Mouse (Mus musculus) gastrocnemius, adult 8-10 months (tissue): ENCODE results near the gene Aloxe3. TPM values are rescaled to one million over a fixed set of nuclear protein-coding genes. Genes with fewer than 3 reads are reported as not detected.

ENCODE experiments used
- DNase-seq, 2 experiments: peaks; one replicate each; pipeline ENCODE4 v3.0.0; 2022; ENCODE audit warnings: low spot score in 2 of 2
- total RNA-seq, 4 experiments: library from RNA; stranded (reverse); gene quantifications; 2 replicates each; pipeline ENCODE4 v1.2.4; 2022

Gene Aloxe3
- total RNA-seq, 4 experiments from 2014 or later: 0.21 TPM; not detected in 3

DNA sequence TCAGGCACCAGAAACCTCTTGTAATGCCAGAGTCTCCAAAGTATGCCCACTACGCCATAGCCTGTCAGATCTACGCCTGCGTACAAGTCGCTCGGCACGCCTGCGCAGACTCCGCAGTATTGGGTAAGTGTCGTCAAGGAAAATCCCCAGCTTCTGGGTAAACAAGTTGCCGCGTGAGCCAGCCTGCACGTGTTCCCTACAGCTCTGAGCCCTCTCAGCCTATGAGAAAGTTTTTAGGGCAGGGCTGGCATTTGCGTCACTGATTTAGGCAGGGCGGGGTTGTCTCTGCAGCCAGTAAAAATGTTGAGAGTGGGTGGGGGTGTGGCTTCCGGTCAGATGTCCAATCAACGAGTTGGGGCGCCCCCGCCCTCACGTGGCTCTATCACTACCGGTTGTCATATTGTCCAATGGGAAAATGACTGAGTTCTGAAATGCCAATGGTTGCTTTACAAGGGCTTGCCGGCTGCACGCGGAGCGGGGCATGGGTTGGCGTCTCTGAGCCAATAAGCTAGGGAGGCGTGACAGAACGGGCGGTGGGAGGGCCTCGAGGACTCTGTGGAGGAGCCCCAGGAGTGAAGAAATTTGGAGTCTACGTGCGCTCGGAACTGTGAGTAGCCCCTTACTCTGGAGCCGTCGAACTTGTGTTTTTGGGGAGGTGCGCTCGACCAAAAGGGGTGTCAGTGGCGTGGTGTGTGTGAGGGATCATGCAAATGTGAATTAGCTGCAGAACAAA is 30.8 kb upstream of the Aloxe3 start, which contains the start of gene Per1:
Gene Per1, plus strand, starts transcription at position 521 of the 733 bp plus-strand sequence.
- DNase-seq: peak; percentile 100

DNA sequence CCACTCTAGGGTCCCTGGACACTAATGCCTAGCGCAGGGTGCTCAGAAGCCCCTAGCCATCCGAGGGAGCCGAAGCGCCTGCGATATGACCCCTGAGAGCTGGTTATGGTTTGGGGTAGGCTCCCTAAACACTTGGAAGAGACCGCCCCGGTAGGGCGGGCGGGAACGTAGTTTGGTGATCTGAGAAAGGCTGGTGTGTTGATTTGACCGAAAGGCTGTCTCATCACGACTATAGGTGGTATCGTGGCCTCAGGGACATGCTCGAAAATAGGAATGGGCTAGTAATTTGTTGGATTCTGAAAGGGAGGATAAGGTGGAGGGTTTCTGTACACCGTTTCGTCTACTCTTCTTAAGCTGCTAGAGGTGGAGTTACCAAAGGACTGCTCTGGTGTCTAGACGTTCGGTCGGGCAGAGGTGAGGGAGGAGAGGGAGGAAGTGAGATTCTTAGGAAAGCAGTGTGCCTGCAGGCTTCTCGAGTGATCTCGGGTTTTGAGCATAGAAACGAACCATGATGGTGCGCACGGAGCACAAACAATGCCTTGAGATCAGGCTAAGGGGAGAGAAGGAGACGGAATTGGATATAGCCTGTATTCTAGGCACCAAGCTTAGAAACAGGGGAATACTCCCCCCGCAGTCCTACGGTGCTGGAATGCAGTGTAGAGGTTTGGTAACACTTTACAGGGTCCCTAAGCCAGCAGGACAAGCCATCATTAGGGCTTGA is 30.0 kb upstream of the Aloxe3 start:
- no peak for DNase-seq

DNA sequence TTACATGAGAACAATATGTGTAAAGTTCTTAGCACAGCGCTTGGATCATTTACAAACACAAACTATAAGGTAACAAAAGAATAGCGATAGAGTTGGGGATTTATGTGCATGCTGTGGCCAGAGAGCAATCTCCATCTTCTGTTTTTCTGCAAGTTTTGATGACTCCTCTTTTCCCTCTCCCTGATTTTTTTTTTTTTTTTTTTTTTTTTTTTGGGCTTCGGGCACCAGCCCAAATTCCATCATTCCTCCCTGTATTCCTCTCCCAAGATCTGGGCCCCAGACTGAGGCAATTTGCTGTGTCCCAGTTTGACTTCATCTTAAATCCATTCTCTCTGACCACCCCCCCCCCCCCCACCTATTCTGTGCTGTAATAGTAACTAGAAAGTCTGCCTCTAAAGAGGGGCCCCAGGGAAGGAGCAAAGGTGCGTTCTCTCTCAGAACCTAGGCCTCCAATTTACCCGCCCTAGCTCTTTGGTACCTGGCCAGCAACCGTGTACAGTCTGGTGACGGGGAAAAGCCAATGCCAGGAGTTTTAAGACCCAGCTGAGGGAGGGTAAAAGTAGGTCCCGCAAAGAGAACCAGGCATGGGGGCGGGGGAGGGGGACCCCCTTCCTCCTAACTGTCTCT is 29.2 kb upstream of the Aloxe3 start:
- no peak for DNase-seq

DNA sequence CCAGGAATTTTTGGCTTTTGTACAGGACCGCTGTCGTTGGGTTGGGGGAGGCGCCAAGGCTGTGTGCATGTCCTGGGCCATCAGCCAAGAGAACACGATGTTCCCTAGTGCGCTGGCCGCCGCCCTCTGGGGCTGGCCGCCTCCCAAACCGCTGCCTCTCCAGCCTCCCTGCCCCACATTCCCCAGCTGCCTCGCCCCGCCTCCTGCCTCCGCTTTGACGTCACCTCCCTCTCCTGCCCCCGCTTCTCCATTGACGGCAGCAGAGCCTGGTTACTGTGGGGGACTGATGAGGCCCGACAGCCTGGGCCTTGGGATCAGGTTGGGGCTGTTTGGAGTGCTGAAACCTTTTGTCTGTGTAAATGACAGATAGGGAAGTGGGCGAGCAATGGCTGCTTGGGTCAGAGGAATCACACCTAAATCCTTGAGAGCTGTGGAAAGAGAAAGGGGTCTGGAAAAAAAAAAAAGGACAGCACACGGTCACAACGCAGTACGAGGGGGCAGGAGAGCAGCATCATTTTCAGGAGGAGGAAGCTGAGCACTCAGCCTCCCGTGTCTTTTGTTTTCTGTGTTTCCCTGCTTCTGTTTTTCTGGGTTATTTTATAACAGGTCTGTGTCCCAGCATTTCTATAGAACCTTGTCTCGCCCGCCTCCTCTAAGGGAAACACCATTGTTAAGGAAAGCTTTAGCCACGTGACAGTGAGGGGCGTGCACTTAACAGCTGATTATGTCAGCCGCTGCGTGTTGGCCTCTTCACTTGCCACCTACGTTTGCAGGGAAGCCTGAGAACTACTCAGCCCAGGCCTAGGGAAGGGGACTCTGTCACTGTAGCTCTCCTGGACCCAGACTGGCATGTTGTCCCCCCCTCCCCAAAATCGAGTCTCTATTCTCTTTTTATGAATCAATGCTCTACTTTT is 28.5 kb upstream of the Aloxe3 start:
- DNase-seq: peak; percentile 100

DNA sequence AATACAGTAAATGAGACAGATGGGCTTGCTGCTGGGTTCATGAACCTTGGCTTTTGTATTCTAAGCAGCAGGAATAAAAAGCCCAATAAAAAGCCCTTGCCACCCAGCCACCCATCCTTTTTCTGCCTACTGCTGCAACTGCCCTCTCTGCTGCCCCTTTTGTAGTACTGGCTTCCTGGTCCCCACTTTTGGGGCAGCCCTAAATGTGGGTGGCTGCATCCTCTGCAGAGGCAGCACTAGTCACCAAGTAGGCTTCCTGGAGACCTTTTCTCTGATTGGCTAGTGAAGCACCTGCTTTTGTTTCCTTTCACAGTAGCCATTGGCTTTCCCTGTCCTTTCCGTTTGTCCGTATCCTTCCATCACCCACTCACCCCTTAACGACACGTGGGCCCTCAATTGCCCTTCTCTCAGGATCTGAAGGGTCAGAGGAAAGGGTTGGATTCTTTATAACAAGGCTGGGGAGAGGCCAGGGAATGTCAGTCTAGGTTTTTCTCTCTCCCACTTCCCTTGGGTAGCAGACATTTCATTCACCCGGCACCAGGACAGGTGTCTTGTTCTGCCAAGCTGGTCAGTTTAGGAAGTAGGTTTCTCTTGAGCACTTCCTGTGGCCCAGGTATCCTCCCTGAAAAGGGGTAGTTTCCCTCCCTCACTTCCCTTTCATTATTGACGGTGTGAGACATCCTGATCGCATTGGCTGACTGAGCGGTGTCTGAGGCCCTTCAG is 27.5 kb upstream of the Aloxe3 start:
- DNase-seq: no peak

DNA sequence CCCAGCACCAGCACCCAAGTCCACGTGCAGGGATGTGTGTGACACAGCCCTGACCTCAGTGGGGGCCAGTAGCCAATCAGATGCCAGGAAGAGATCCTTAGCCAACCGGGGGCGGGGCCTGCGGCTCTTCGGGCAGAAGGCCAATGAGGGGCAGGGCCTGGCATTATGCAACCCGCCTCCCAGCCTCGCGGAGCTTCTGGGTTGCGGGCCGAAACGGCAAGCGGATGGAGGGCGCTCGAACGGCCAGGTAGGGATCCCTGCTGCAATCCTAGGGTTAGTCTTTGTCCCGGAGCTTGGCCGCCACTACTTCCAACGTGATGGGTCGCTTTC is 27.0 kb upstream of the Aloxe3 start:
- DNase-seq: peak; percentile 98

DNA sequence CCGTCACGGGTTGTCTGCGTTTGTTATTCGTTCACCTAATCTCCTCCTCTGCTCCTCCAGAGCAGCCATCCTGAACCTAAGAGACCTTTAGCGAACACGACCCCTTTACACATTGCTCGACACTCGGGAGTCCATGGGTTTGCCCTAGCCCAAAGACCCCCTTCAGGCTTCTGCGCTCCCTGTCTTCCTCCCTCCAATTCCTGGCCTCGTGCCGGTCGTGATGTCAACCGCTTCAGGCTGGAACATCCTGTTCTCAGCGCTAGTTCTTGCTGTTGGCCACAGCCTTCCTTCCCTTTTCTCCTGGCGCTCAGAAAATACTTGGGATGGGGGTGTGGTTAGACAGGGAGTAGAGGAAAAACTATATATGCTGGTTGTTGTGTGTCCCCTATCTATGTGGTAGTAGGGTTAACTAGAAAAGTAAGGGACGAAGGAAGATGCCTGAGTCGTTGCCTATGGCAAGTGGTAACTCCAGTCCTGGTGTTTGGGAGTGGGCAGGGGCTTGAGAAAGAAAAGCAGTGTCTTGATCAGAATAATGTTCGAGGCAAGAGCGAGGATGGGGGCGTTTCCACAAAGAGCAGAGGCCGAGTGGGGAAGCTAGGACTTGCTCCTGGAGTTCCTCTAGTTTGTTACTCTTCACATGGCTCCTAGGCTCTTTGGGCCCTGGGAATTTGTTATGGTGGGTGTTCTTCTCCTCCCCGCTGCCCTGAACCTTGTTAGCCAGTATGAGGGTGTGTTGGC is 26.4 kb upstream of the Aloxe3 start:
- peak; percentile 79 to 84 for DNase-seq

DNA sequence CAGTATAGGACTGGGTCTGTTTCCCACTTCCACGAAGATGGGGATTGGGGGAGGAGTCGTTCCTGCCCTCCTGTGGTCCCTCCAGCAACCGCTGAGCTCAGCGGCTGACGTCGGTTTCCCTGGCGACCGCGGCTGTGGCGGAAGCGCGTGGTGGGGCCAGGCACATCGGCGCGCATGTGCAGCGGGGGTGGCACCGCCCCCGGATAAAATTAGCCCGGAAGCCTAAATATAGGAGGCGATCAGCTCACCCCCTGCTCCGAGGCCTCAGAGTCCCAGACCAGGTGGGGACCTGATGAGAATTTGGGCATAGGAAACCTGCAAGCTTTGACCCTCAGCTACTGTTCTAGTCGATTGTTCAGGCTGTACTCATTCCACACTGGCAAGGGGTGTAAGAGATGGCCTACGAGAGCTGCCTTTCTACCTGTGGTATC is 25.8 kb upstream of the Aloxe3 start:
- peak; percentile 92 to 93 for DNase-seq

DNA sequence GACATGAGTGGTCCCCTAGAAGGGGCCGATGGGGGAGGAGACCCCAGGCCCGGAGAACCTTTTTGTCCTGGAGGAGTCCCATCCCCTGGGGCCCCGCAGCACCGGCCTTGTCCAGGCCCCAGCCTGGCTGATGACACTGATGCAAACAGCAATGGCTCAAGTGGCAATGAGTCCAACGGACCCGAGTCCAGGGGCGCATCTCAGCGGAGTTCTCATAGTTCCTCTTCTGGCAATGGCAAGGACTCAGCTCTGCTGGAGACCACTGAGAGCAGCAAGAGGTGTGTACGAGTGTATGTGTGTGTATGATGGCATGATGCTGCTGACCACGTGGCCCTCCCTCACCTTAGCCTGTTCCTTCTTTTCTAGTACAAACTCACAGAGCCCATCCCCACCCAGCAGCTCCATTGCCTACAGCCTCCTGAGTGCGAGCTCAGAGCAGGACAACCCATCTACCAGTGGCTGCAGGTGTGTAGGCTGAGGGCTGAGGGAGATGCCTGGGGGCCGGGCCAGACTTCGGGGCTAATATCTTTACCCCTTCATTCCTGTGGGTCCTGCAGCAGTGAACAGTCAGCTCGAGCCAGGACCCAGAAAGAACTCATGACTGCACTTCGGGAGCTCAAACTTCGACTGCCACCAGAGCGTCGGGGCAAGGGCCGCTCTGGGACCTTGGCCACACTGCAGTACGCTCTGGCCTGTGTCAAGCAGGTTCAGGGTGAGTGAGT is 24.9 kb upstream of the Aloxe3 start:
- DNase-seq: no peak

DNA sequence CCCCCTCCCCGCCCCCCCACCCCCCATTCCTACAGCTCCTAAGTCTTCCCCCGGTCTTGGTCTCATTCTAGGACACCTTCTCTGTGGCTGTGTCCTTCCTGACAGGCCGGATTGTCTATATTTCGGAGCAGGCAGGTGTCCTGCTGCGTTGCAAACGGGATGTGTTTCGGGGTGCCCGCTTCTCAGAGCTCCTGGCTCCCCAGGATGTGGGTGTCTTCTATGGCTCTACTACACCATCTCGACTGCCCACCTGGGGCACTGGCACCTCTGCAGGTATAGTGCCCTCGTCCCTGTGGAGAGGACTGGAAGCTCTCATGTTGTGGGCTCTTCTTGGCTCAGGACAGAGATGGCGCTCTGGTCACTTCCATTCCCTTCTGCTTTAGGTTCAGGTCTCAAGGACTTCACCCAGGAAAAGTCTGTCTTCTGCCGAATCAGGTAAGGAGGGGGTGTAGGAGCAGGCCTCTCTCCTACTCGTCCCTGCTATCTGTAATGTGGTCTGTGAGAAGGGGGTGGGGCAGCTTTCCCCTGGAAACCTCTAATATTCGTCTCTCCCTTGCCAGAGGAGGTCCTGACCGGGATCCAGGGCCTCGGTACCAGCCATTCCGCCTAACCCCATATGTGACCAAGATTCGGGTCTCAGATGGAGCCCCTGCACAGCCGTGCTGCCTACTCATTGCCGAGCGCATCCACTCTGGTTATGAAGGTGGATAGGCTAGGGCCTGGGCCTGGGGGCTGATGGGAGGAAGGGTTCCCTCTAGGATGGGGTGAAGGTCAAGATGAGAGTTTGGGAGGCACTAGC is 23.9 kb upstream of the Aloxe3 start:
- DNase-seq: no peak

DNA sequence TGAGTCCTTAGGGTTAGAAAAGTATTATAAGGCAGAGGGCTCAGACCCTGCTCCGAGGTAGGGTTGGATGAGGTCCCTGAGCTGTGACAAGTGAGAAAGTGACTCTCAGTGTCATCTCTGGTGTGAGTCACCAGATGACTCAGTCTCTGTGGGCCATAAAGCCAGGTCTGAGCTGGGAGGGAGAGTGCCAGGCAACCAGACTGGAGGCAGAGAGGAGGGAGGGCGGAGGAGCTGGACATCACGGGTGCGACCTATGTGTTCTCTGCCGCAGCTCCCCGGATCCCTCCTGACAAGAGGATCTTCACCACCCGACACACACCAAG is 23.3 kb upstream of the Aloxe3 start:
- DNase-seq: peak in 1 of 2 experiments; percentile 2

DNA sequence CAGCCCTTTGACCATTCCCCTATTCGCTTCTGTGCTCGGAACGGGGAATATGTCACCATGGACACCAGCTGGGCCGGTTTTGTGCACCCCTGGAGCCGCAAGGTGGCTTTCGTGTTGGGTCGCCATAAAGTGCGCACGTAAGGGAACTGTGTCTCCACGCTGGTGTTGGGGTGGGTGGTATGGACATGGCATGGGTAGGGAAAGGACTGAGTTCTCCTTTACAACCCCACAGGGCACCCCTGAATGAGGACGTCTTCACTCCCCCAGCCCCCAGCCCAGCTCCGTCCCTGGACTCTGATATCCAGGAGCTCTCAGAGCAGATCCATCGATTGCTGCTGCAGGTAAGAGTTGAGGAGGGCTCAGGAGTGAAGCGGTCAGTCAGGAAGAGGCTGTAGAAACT is 22.6 kb upstream of the Aloxe3 start:
- DNase-seq: peak in 1 of 2 experiments; percentile 3

DNA sequence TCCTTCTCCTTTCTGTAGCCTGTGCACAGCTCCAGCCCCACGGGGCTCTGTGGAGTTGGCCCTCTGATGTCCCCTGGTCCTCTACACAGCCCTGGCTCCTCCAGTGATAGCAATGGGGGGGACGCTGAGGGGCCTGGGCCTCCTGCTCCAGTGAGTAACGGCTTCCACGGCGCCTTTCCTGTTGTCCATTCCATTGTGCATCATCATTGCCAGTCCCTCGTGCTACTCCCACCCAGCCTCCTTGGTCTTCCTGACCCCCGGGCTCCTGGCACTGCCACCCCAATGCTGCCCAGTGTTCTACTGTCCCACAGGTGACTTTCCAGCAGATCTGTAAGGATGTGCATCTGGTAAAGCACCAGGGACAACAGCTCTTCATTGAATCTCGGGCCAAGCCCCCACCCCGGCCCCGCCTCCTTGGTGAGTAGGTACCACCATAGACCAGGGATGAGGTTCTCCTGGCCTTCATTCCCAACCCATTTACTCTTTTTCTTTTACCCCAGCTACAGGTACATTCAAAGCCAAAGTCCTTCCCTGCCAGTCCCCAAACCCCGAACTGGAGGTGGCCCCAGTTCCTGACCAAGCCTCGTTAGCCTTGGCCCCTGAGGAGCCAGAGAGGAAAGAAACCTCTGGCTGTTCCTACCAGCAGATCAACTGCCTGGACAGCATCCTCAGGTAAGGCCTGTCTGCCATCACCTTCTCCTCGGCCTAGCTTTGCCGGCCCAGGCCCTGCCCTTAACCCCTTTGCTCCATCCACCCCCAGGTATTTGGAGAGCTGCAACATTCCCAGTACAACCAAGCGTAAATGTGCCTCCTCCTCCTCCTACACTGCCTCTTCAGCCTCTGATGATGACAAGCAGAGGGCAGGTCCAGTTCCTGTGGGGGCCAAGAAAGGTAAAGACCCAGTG is 21.9 kb upstream of the Aloxe3 start:
- DNase-seq: peak in 1 of 2 experiments; percentile 2

DNA sequence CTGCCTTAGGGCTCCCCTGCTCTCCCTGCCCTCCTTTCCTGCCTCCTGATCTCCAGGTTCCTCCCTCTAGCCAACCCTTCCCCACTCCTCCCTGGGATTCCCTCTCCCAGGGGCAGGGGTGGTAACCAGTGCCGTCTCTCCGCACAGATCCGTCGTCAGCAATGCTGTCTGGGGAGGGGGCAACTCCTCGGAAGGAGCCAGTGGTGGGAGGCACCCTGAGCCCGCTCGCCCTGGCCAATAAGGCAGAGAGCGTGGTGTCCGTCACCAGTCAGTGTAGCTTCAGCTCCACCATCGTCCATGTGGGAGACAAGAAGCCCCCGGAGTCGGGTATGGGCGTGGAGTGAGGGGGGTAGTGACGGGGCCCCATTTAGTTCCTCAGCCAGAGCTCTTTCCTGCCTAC is 21.2 kb upstream of the Aloxe3 start:
- DNase-seq: peak in 1 of 2 experiments; percentile 2

DNA sequence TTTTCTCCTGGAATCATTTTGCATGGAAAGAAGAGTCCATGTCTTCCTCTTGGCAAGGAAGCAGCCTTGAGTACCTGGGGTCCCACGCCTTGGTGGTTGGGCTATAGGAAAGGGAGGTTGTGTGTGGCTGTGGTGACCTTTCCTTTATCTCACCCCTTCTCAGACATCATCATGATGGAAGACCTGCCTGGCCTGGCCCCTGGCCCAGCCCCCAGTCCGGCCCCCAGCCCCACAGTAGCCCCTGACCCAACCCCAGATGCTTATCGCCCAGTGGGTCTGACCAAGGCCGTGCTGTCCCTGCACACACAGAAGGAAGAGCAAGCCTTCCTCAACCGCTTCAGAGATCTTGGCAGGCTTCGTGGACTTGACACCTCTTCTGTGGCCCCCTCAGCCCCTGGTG is 20.5 kb upstream of the Aloxe3 start:
- DNase-seq: no peak

DNA sequence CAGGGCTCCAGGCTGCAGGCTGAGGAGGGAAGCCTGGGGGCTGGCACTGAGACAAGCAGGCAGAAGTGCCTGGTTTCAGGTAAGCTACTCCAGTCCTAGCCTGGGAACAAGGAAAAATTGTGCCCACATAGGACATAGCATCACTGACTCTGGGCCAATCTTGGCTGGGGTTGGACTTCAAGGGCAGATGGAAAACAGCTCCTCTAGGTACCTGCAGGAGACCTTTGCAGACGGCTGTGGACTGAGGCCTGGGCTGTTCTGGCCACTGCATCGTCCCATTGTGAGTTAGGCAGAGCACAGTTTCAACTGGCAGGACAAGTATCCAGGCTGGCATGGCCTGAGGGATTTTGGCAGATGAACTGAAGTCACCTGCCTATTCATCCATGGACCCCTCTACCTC is 19.9 kb upstream of the Aloxe3 start:
- DNase-seq: no peak

DNA sequence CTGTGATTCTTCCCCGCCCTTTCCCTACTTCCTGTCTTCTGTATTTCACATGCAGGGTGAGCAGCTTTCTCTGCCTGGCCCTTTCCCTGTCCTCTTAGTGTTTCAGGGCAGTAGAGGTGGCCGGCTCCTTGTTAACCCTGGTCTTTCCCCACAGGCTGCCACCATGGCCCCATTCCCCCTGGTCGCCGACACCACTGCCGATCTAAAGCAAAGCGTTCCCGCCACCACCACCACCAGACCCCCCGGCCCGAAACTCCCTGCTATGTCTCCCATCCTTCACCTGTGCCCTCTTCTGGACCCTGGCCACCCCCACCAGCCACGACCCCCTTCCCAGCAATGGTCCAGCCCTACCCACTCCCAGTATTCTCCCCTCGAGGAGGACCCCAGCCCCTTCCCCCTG is 19.4 kb upstream of the Aloxe3 start:
- DNase-seq: no peak

DNA sequence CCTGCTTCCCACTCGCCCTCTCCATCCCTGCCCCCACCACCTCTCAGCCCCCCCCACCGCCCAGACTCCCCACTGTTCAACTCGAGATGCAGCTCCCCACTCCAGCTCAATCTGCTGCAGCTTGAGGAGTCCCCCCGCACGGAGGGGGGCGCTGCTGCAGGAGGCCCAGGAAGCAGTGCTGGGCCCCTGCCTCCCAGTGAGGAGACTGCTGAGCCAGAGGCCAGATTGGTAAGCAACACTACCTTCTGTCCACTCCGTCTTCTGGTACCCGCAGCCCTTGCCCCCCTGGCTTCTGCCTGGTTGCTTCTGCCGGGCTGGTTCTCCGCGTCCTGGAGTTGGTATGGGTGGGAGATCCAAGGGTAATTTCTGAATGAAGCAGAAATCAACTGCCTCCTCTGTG is 18.9 kb upstream of the Aloxe3 start:
- DNase-seq: no peak
